Mouse (Mus musculus) G1E (cell line): ENCODE data around the gene Ltbp1. TPM values are rescaled to one million over a fixed set of nuclear protein-coding genes. Genes with fewer than 3 reads are reported as not detected.

Source experiments
- ATAC-seq: 2 replicates; pipeline ENCODE4 v1.8.0; 2016; ENCODE audit warnings: mild to moderate bottlenecking; ENCODE audit not compliant: insufficient number of reproducible peaks, poor library complexity, low FRiP score, severe bottlenecking; ENCODE audit errors: extremely low read depth
- DNase-seq: peaks from one replicate; pipeline ENCODE4 v3.0.0; 2012; ENCODE audit warnings: low spot score
- H3K27me3 ChIP-seq: 2 replicates; pipeline ENCODE4 v1.6.1; 2012; ENCODE audit warnings: mild to moderate bottlenecking, low read length, inconsistent platforms; ENCODE audit not compliant: insufficient read depth
- H3K36me3 ChIP-seq: replicated peaks from 2 replicates; pipeline ENCODE3; 2012; ENCODE audit warnings: mild to moderate bottlenecking, inconsistent platforms
- H3K4me1 ChIP-seq: 2 replicates; pipeline ENCODE4 v1.6.1; 2012; ENCODE audit warnings: low read depth, low read length, inconsistent platforms, mixed read lengths; ENCODE audit not compliant: insufficient read depth
- H3K4me3 ChIP-seq: 2 replicates; pipeline ENCODE4 v1.5.1; 2012; ENCODE audit warnings: low read depth, mild to moderate bottlenecking, inconsistent platforms, low read length, moderate library complexity, mixed read lengths
- H3K9me3 ChIP-seq: replicated peaks from 2 replicates; pipeline ENCODE4 v1.6.1; 2012; ENCODE audit warnings: inconsistent platforms
- CTCF ChIP-seq: IDR thresholded peaks from 2 replicates; pipeline ENCODE4 v1.5.1; 2012; ENCODE audit warnings: low read depth, low read length, inconsistent platforms, mixed read lengths
- GATA1 ChIP-seq: IDR thresholded peaks from 2 replicates; pipeline ENCODE4 v1.6.1; 2012; ENCODE audit warnings: borderline replicate concordance, low read length, inconsistent platforms, mixed read lengths
- GATA2 ChIP-seq: IDR thresholded peaks from 2 replicates; pipeline ENCODE4 v1.6.1; 2012; ENCODE audit warnings: low read depth, low read length, inconsistent platforms, borderline replicate concordance
- POLR2AphosphoS5 ChIP-seq: IDR thresholded peaks from 2 replicates; pipeline ENCODE4 v1.6.1; 2012; ENCODE audit warnings: low read depth, low read length, inconsistent platforms; ENCODE audit not compliant: insufficient replicate concordance
- TAL1 ChIP-seq: conservative IDR thresholded peaks from 2 replicates; pipeline ENCODE4 v1.6.1; 2012; ENCODE audit warnings: low read depth, low read length, inconsistent platforms, mixed read lengths
- polyA plus RNA-seq: library from polyadenylated mRNA; stranded (reverse); fragments of >175 nt; gene quantifications from 2 replicates; pipeline ENCODE4 v1.2.3, GENCODE M21; 2012
- total RNA-seq, 2 experiments: library from RNA; stranded (forward) in 1 of 2; stranded (reverse) in 1 of 2; fragments of 200-1000 nt in 1 of 2; fragments of >200 nt in 1 of 2; fragmentation: Nextera tagmentation in 1 of 2; gene quantifications; 2 replicates each; pipeline ENCODE4 v1.2.3; 2014 to 2017

Ltbp1 gene
- total and polyA plus RNA-seq, 3 experiments = 0.05 TPM; not detected in 2

GRCm38 (mm10) chr17:75180301-75180700 lies 174.9 kb downstream of the Ltbp1 start:
- no peak for TF ChIP-seq CTCF
- no peak for TF ChIP-seq GATA2
- no peak for TF ChIP-seq GATA1
- no peak for TF ChIP-seq TAL1
- no peak for TF ChIP-seq POLR2AphosphoS5
- no peak for DNase-seq
- Histone ChIP-seq H3K9me3 (peaks cover 35% of the 10 kb centered on the region), H3K4me1 (no peaks in the 10 kb centered on the region), H3K36me3 (no peaks in the 10 kb centered on the region), H3K27me3 (no peaks in the 10 kb centered on the region), H3K4me3 (no peak overlapping the region)
- no peak for ATAC-seq

GRCm38 (mm10) chr17:75180956-75181588 lies 175.7 kb downstream of the Ltbp1 start:
- Histone ChIP-seq H3K27me3 (no peaks in the 10 kb centered on the region), H3K4me1 (no peaks in the 10 kb centered on the region), H3K36me3 (no peaks in the 10 kb centered on the region), H3K4me3 (no peak overlapping the region), H3K9me3 (peaks cover 38% of the 10 kb centered on the region)
- ATAC-seq = no peak
- no peak for DNase-seq
- TF ChIP-seq GATA2 (no peak), CTCF (no peak), TAL1 (no peak), POLR2AphosphoS5 (no peak), GATA1 (no peak)

GRCm38 (mm10) chr17:75182319-75183001 lies 177.1 kb downstream of the Ltbp1 start:
- peaks cover 35% of the 10 kb centered on the region for H3K9me3 ChIP-seq
- H3K4me3 ChIP-seq = no peak overlapping the region
- TF ChIP-seq TAL1 (no peak), GATA2 (no peak), CTCF (no peak), GATA1 (no peak), POLR2AphosphoS5 (no peak)
- no peaks in the 10 kb centered on the region for H3K4me1 ChIP-seq
- no peaks in the 10 kb centered on the region for H3K36me3 ChIP-seq
- no peak for DNase-seq
- no peak for ATAC-seq
- no peaks in the 10 kb centered on the region for H3K27me3 ChIP-seq

- no peak for ATAC-seq
- H3K4me3 ChIP-seq = no peak overlapping the region
- TF ChIP-seq GATA1 (no peak), CTCF (no peak), POLR2AphosphoS5 (no peak), TAL1 (no peak)
- no peaks in the 10 kb centered on the region for H3K36me3 ChIP-seq
- no peak for DNase-seq
- no peaks in the 10 kb centered on the region for H3K4me1 ChIP-seq
- peaks cover 26% of the 10 kb centered on the region for H3K9me3 ChIP-seq
- no peaks in the 10 kb centered on the region for H3K27me3 ChIP-seq
Measured at GRCm38 (mm10) chr17:75186732-75187509, 181.6 kb downstream of the Ltbp1 start.

- Histone ChIP-seq H3K36me3 (no peaks in the 10 kb centered on the region), H3K9me3 (peaks cover 16% of the 10 kb centered on the region), H3K27me3 (no peaks in the 10 kb centered on the region), H3K4me3 (no peak overlapping the region), H3K4me1 (no peaks in the 10 kb centered on the region)
- no peak for ATAC-seq
- no peak for TF ChIP-seq GATA2
- TF ChIP-seq CTCF = no peak
- no peak for TF ChIP-seq TAL1
- TF ChIP-seq POLR2AphosphoS5 = no peak
- TF ChIP-seq GATA1 = no peak
- no peak for DNase-seq
Measured at GRCm38 (mm10) chr17:75196952-75197351, 191.6 kb downstream of the Ltbp1 start.

GRCm38 (mm10) chr17:75198767-75199166 lies 193.4 kb downstream of the Ltbp1 start:
- no peaks in the 10 kb centered on the region for H3K4me1 ChIP-seq
- ATAC-seq (no peak), DNase-seq (no peak)
- no peaks in the 10 kb centered on the region for H3K36me3 ChIP-seq
- H3K9me3 ChIP-seq = peaks cover 16% of the 10 kb centered on the region
- H3K4me3 ChIP-seq = no peak overlapping the region
- TF ChIP-seq GATA1 (no peak), POLR2AphosphoS5 (no peak), GATA2 (no peak), CTCF (no peak), TAL1 (no peak)
- no peaks in the 10 kb centered on the region for H3K27me3 ChIP-seq
